Mouse (Mus musculus): ENCODE measurements around the gene 2310030G06Rik.
A peak's percentile ranks its signal among the peaks of the same experiment; 100 is the strongest.

2310030G06Rik gene

GRCm38 (mm10) chr9:50746214-50746677 is at the start of gene 2310030G06Rik:
Gene 2310030G06Rik (minus strand): TSS chr9:50746536.
- peak; percentile 64 for DNase-seq (ENCODE audit: low spot score)

GRCm38 (mm10) chr9:50795266-50795665 is 48.9 kb upstream of the 2310030G06Rik start:
- DNase-seq (ENCODE audit: low spot score): no peak

DNA sequence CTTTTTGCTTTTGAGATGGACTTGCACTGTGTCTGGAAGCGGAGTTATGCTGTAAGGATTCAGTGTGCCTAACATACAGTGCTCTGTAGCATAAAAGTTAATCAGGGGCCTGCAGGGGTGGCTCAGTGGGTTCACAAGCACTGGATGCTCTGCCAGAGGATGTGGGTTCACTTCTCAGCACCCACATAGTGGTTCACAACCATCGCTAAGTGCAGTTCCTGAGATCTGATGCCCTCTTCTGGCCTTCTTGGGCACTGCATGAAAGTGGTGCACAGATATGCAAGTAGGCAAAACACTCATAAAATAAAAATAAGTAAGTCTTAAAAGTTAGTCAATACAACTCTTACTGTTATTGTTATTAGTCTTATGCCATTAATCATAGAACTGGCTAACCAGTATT is 35.8 kb upstream of the 2310030G06Rik start:
- peak; percentile 38 for DNase-seq (ENCODE audit: low spot score)

GRCm38 (mm10) chr9:50776162-50776760 is 29.9 kb upstream of the 2310030G06Rik start:
- no peak for DNase-seq (ENCODE audit: low spot score)

- DNase-seq (ENCODE audit: low spot score): no peak
Measured at GRCm38 (mm10) chr9:50775662-50776126, 29.4 kb upstream of the 2310030G06Rik start.

DNA sequence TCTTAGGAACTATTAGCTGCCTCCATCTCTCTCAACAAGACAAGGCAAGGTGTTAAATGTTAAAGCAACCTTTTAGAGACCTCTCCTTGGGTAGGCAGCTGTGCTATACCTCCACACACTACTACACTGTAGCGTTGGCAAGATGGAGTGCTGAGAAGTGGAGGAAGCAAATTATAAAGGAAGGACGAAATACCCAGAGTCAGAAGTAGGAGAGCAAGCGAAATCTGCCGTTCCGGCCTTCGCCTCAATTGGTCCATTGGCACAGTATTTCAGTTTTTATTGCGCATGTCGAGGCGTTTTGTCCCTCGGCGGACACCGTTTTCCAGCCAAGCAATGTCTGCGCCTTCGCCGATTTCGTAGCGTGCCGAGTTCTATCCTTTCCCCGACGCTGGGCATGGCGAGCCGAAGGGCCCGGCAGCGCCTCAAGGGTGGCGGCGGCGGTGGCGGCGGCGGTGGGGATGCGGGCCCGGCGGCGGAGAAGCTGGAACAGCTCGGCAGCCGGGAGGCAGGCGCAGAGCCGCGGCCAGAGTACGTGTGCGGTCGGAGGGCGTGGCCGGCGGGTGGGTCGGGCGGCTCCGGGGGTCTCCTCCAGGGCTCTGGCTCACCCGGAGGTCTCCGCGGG is 28.8 kb upstream of the 2310030G06Rik start, which contains the start of the genes Alg9 and 1110032A03Rik:
TSS of gene Alg9 (plus strand) at position 29 of the 622 bp plus-strand sequence.
TSS of gene 1110032A03Rik (minus strand) at position 530 of the 622 bp plus-strand sequence.
- DNase-seq (ENCODE audit: low spot score): peak; percentile 89

DNA sequence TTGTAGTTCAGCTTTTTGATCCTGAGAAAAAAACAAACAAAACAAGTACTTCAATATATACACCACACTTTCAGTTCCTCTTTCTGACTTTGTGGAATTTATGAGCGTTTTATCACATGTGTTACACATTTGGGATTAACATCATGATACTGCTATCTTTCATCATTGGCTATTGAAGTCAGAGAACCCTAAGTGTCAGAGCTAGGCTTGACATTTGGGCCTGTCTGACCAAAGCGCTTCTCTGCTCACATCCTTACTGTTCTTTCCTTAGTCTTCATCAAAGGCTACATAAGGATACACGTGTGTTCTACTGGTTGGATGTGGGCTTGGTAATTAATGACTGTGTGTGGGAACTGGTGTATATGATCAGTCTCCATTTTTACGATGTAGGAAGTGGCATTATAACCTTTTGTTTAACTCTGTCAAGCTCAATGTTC is 27.7 kb upstream of the 2310030G06Rik start:
- no peak for DNase-seq (ENCODE audit: low spot score)

GRCm38 (mm10) chr9:50770011-50770410 is 23.7 kb upstream of the 2310030G06Rik start:
- DNase-seq (ENCODE audit: low spot score): no peak

GRCm38 (mm10) chr9:50768107-50769002 is 22.0 kb upstream of the 2310030G06Rik start, which contains the start of gene Fdxacb1:
Gene Fdxacb1 (plus strand): TSS chr9:50768236.
- peak; percentile 98 for DNase-seq (ENCODE audit: low spot score)

DNA sequence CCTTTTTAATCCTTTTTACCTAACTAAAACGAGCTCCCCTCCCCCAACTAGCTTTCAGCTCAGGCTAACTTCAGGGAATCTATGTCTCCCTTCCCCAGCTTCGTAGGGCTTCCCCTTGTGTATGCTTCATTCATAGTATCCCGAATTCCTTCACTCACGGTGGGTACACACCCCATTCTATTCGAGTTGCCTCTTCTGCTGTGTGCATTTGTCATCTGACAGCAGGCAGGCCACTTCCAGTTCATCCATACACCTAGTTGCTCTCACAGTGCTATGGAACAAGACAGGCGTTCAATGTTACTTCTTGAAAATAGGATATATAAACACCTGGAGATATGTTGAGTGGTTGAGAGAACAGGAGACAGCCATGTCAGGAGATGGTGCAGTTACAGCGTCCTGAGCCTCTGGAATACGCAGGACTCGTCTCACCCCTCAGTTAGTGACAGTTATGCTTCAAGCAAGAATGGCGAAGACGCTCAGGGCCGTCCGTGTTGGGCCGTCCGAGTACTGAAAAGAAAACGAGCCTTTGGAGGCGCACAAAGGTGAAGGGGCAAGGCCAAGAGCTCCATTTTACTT is 21.3 kb upstream of the 2310030G06Rik start:
- no peak for DNase-seq (ENCODE audit: low spot score)

DNA sequence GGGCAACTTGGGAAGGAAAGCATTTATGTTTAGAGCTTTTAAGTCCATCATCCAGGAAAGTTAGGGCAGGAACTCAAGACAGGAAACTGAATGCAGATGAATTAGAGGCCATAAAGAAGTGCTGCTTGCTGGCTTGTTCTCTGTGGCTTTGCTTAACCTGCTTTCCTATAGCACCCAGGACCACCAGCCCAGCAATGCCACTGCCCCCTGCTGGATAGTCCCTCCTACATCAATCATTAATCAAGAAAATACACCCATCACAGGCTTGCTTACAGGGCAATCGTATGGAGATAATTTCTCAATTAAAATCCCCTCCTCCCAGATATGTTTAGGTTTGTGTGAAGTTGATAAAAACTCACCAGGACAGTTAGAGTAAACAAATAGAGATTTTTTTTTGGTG is 17.0 kb upstream of the 2310030G06Rik start:
- no peak for DNase-seq (ENCODE audit: low spot score)

DNA sequence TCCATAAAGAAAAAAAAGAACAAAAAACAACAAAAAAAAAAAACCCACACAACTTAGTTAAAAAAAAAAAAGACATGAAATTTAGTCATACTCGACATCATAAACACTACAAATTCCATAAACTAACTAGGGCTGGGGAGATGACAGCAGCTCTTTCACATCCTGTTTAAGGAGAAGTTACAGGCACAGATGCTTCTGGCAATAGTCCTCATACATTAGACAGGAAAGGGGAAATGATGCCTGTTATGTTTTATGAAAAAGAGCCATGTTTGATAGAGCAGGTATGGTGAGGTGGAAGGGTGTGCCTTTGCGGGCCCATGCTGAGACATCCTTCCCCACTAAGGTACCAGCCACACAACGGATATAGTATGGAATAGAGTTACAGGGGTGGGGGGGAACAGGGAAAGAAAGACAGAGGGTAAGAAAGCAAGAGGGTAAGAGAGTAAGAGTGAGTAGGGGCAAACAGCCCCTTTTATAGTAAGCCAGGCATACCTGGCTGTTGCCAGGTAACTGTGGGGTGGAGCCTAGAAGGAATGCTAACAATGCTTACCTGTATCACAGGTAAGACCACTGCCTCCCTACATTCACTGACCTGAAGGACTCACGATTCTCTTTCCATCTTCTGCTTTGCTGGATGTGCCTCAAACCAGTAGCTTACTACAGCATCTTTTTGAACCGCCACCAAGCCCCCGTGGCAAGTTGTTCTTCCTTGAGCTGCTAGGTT is 15.3 kb upstream of the 2310030G06Rik start:
- DNase-seq (ENCODE audit: low spot score): no peak

DNA sequence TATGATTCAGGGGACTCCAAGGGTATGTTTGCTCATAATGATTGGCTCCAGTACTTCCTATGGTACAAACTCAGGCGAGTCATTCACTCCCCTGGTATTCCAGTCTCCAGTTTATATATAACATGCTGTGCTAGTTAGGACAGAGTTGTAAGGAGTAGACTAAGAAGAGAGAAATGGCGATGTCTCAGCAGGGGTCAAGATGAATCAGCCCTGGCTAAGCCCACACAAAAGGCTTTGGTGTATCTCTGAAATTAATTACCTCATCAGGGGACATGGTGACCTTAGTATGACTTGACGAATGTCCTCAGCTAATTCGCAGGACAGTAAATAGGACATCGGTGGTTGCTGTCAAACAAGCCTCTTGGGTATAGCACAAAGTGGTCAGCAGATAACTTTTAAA is 10.4 kb upstream of the 2310030G06Rik start:
- DNase-seq (ENCODE audit: low spot score): no peak

DNA sequence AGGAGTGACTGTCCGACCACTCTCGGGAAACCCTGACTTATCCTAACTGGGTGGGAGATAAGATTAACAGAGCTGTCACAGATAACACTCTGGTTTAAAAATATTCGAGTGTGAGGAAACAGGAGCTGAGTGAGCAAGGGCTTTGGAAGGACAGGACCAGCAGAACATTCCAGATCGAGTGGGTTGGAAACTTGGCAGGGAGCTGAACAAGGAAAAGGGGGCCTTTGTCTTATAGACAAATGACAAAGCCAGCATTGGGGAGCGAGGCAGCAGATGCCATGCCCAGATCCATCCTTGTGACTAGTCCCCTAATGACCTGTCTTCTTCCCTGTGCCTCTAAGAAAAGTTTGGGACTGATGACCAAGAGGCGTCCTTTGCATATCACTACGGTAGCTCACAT is 7.6 kb upstream of the 2310030G06Rik start:
- DNase-seq (ENCODE audit: low spot score): no peak

GRCm38 (mm10) chr9:50752784-50753615 is 6.7 kb upstream of the 2310030G06Rik start:
- DNase-seq (ENCODE audit: low spot score): peak; percentile 84

- peak; percentile 32 for DNase-seq (ENCODE audit: low spot score)
Measured at GRCm38 (mm10) chr9:50752054-50752602, 5.8 kb upstream of the 2310030G06Rik start, which contains the start of gene Hspb2. Gene Hspb2 (minus strand): TSS chr9:50752354.

GRCm38 (mm10) chr9:50751323-50751722 is 5.0 kb upstream of the 2310030G06Rik start, which contains the start of gene Cryab:
Gene Cryab (plus strand): TSS chr9:50751325.
- no peak for DNase-seq (ENCODE audit: low spot score)

GRCm38 (mm10) chr9:50750706-50751105 is 4.4 kb upstream of the 2310030G06Rik start:
- DNase-seq (ENCODE audit: low spot score): no peak

GRCm38 (mm10) chr9:50745806-50746205 is 530 bp downstream of the 2310030G06Rik start:
- DNase-seq (ENCODE audit: low spot score): peak; percentile 53

GRCm38 (mm10) chr9:50742744-50743143 is 3.6 kb downstream of the 2310030G06Rik start:
- DNase-seq (ENCODE audit: low spot score): no peak

Data from urinary bladder, postnatal 14 days (tissue).